Mouse (Mus musculus): ENCODE measurements around the gene Coq6.

DNA sequence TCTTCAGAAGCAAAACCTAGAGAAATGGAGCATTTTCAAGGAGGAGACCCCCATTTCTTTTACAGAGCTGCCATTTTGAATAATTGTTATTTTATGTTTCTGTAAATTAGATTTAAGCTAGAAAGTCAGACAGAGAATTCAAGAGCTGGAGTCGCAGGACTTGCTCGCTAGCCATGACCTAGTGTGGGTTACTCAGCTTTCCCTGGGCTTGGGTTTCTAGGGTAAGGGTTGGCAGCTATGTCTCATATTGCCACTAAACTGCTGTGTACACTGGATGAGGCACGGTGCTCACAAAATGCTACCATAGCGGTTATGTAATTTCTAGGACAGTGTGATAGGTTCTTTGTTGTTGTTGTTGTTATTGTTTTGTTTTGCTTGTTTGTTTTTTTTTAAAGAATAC lies 31.2 kb downstream of the Coq6 start:
- TF ChIP-seq CTCF (IDR thresholded peaks at IDR 0.05; ENCODE audit: borderline replicate concordance, insufficient read depth, low read length) = no peak
- TF ChIP-seq POLR2A (IDR thresholded peaks at IDR 0.05; ENCODE audit: low read depth, low read length) = no peak

All from embryonic fibroblast, embryonic 13.5 days (primary cell).